Comparison of ENCODE assay signal across 15 mouse cellular contexts in the genomic region with DNA sequence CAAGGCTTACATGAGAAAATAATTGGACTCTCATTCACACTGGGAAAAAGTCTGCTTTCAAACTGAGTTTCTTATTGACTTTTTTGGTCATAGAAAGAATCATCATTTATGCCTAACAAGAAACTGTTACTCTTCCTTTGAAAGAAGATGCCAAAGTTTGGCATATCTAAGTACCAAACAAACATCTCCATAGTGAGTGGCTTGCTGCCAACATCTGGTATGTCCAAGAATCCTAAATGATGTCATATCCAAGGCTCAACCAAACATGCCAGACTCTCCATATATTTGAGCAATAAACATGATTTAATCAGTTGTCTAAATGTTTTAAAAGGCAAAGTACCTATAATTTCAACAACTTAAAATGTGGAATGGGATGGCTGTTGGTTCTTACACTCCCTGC.
"Had no signal": no experiment of that assay in that cellular context is flagged by ENCODE, and none has a peak within 500 bp of the region (broad histone marks: within the 10 kb centered on the region; RNA-seq: fewer than 3 reads in every experiment).

No protein-coding gene starts in this region.

- H3K4me3 ChIP-seq: layer of hippocampus, adult 2 months; limb, embryonic 15.5 days; liver, embryonic 12.5 days; midbrain, embryonic 10.5 days; neural tube, embryonic 13.5 days had no signal

- ATAC-seq: liver, embryonic 12.5 days had no signal

- H3K4me1 ChIP-seq: limb, embryonic 15.5 days; liver, embryonic 12.5 days; neural tube, embryonic 13.5 days had no signal

- H3K27me3 ChIP-seq: limb, embryonic 15.5 days; liver, embryonic 12.5 days; neural tube, embryonic 13.5 days had no signal

- DNase-seq: kidney, adult 9 months; kidney, postnatal 4 days; lung, postnatal 4 days; midbrain, embryonic 14.5 days; retina, postnatal 1 day; right cerebral cortex, postnatal 4 days; spleen, adult 18-20 months; thymus, adult 18-20 months; thymus, postnatal 14 days had no signal

- H3K27ac ChIP-seq: kidney, postnatal 0 days; layer of hippocampus, adult 2 months; limb, embryonic 15.5 days; liver, embryonic 12.5 days; midbrain, embryonic 10.5 days; neural tube, embryonic 13.5 days had no signal

- H3K9me3 ChIP-seq: limb, embryonic 15.5 days; liver, embryonic 12.5 days; midbrain, embryonic 10.5 days; neural tube, embryonic 13.5 days had no signal

- H3K9ac ChIP-seq: limb, embryonic 15.5 days; liver, embryonic 12.5 days; neural tube, embryonic 13.5 days had no signal

- H3K4me2 ChIP-seq: limb, embryonic 15.5 days; liver, embryonic 12.5 days; neural tube, embryonic 13.5 days had no signal

- H3K36me3 ChIP-seq: limb, embryonic 15.5 days; liver, embryonic 12.5 days; midbrain, embryonic 10.5 days; neural tube, embryonic 13.5 days had no signal
